Mouse (Mus musculus): ENCODE data around the gene Mmp21.
"Not testable (repeated sequence)": the region's sequence is repeated elsewhere in the genome, so short reads cannot be mapped to it uniquely, and the experiment has no call there.

Gene Mmp21

GRCm38 (mm10) chr7:133679961-133680360 is at the start of gene Mmp21:
Gene Mmp21, minus strand, starts transcription at chr7:133680061.
- no peak for DNase-seq

- DNase-seq: no peak
Measured at GRCm38 (mm10) chr7:133729351-133729750, 49.5 kb upstream of the Mmp21 start.

GRCm38 (mm10) chr7:133727027-133727426 is 47.2 kb upstream of the Mmp21 start:
- DNase-seq: no peak

GRCm38 (mm10) chr7:133725571-133725970 is 45.7 kb upstream of the Mmp21 start:
- no peak for DNase-seq

GRCm38 (mm10) chr7:133724844-133725243 is 45.0 kb upstream of the Mmp21 start:
- DNase-seq: no peak

GRCm38 (mm10) chr7:133720616-133721015 is 40.8 kb upstream of the Mmp21 start:
- no peak for DNase-seq

- no peak for DNase-seq
Measured at GRCm38 (mm10) chr7:133718580-133718979, 38.7 kb upstream of the Mmp21 start.

GRCm38 (mm10) chr7:133715387-133715786 is 35.5 kb upstream of the Mmp21 start:
- peak; percentile 36 to 52 for DNase-seq

GRCm38 (mm10) chr7:133707301-133707700 is 27.4 kb upstream of the Mmp21 start:
- peak; percentile 48 to 56 for DNase-seq

- DNase-seq: no peak
Measured at GRCm38 (mm10) chr7:133703906-133704305, 24.0 kb upstream of the Mmp21 start.

GRCm38 (mm10) chr7:133702333-133702732 is 22.5 kb upstream of the Mmp21 start:
- DNase-seq: no peak

GRCm38 (mm10) chr7:133701366-133701765 is 21.5 kb upstream of the Mmp21 start:
- DNase-seq: no peak

GRCm38 (mm10) chr7:133699885-133700284 is 20.0 kb upstream of the Mmp21 start:
- no peak for DNase-seq

GRCm38 (mm10) chr7:133698021-133698709 is 18.3 kb upstream of the Mmp21 start:
- DNase-seq: no peak

- DNase-seq: not testable (repeated sequence)
Measured at GRCm38 (mm10) chr7:133685644-133686043, 5.8 kb upstream of the Mmp21 start.

- DNase-seq: no peak
Measured at GRCm38 (mm10) chr7:133684701-133685100, 4.8 kb upstream of the Mmp21 start.

GRCm38 (mm10) chr7:133684110-133684509 is 4.2 kb upstream of the Mmp21 start:
- peak; percentile 12 to 17 for DNase-seq

GRCm38 (mm10) chr7:133683626-133684025 is 3.8 kb upstream of the Mmp21 start:
- no peak for DNase-seq

GRCm38 (mm10) chr7:133679439-133679838 is 422 bp downstream of the Mmp21 start:
- no peak for DNase-seq

GRCm38 (mm10) chr7:133678716-133679115 is 1.1 kb downstream of the Mmp21 start:
- no peak for DNase-seq

- no peak for DNase-seq
Measured at GRCm38 (mm10) chr7:133676002-133676401, 3.9 kb downstream of the Mmp21 start.

GRCm38 (mm10) chr7:133670846-133671245 is 9.0 kb downstream of the Mmp21 start:
- DNase-seq: no peak

- DNase-seq: no peak
Measured at GRCm38 (mm10) chr7:133669946-133670345, 9.9 kb downstream of the Mmp21 start.

- DNase-seq: peak; percentile 25 to 27
Measured at GRCm38 (mm10) chr7:133669071-133669470, 10.8 kb downstream of the Mmp21 start.

- no peak for DNase-seq
Measured at GRCm38 (mm10) chr7:133662467-133662866, 17.4 kb downstream of the Mmp21 start.

All from B cell, adult 2 months (primary cell).